Mouse (Mus musculus) heart, embryonic 12.5 days (tissue): ENCODE measurements around the gene Ccnc. TPM values are rescaled to one million over a fixed set of nuclear protein-coding genes. Genes with fewer than 3 reads are reported as not detected.

Experiments
- polyA plus RNA-seq: library from polyadenylated mRNA; unstranded; fragments of >200 nt; fragmentation: Nextera tagmentation; extraction: Ambion mirVana; gene quantifications from 2 replicates; pipeline ENCODE4 v1.2.1, GENCODE M21; 2016

Ccnc gene
- polyA plus RNA-seq, 1 experiment from 2014 or later = 30.5 TPM

Other genes with a start within 250 kb of the Ccnc start
- gene Prdm13, start 41.7 kb upstream of the Ccnc start, polyA plus RNA-seq = not detected in 2 replicates
- gene Usp45, start 39.5 kb downstream of the Ccnc start, polyA plus RNA-seq = 10.1 and 10.4 TPM in 2 replicates
- gene Tstd3, start 39.5 kb downstream of the Ccnc start, polyA plus RNA-seq = 22.5 and 23.5 TPM in 2 replicates
- 96.5 and 99.3 TPM in 2 replicates for gene Pnisr, start 119.9 kb downstream of the Ccnc start, polyA plus RNA-seq
- 16.3 and 17.3 TPM in 2 replicates for gene Coq3, start 152.0 kb downstream of the Ccnc start, polyA plus RNA-seq
- gene Faxc, start 203.6 kb downstream of the Ccnc start, polyA plus RNA-seq = 4.7 and 5.3 TPM in 2 replicates